Mouse (Mus musculus) liver, embryonic 14.5 days (tissue): ENCODE measurements around the gene Zfp148. TPM values are rescaled to one million over a fixed set of nuclear protein-coding genes. Genes with fewer than 3 reads are reported as not detected.

Experiments
- ATAC-seq: fragments of 200-750 bp; cut with Nextera tagmentation; 2 replicates; pipeline ENCODE4 v1.8.0; 2017; ENCODE audit warnings: moderate number of reproducible peaks, mild to moderate bottlenecking, moderate library complexity; ENCODE audit not compliant: insufficient read depth
- DNase-seq, 3 experiments: peaks; one replicate each; pipeline ENCODE4 v3.0.0-alpha.2; 2012 to 2013; ENCODE audit warnings: low read depth in 3 of 3, low spot score in 3 of 3
- H3K27ac ChIP-seq: fragments of 300-500 bp; sonication (generic); 2 replicates; pipeline ENCODE4 v1.5.1; 2014; ENCODE audit warnings: moderate library complexity, mild to moderate bottlenecking, control low read depth, inconsistent platforms
- H3K27me3 ChIP-seq: fragments of 300-500 bp; sonication (generic); 2 replicates; pipeline ENCODE4 v1.6.1; 2014; ENCODE audit warnings: mild to moderate bottlenecking, low read length, moderate library complexity; ENCODE audit not compliant: control insufficient read depth, insufficient read depth
- H3K36me3 ChIP-seq: fragments of 300-500 bp; sonication (generic); replicated peaks from 2 replicates; pipeline ENCODE4 v1.6.1; 2014; ENCODE audit warnings: low read depth; ENCODE audit not compliant: control insufficient read depth, insufficient read depth
- H3K4me1 ChIP-seq, 2 experiments: fragments of 200-500 bp in 1 of 2; fragments of 300-500 bp in 1 of 2; sonication (generic) in 1 of 2; replicated peaks; 2 replicates each; pipeline ENCODE4 v1.6.1; 2012 to 2014; ENCODE audit warnings: antibody characterized with exemption in 1 of 2, inconsistent platforms in 1 of 2, low read length in 1 of 2; ENCODE audit not compliant: control insufficient read depth in 2 of 2, insufficient read depth in 2 of 2
- H3K4me2 ChIP-seq: fragments of 300-500 bp; sonication (generic); 2 replicates; pipeline ENCODE4 v1.6.1; 2014; ENCODE audit warnings: low read depth, mild to moderate bottlenecking, control low read depth, moderate library complexity
- H3K4me3 ChIP-seq, 2 experiments: fragments of 200-500 bp in 1 of 2; fragments of 300-500 bp in 1 of 2; sonication (generic) in 1 of 2; 2 replicates each; pipeline ENCODE4 v1.5.1; 2012 to 2014; ENCODE audit warnings: low read depth in 2 of 2, low read length in 2 of 2, mild to moderate bottlenecking in 2 of 2, control low read depth in 1 of 2, inconsistent platforms in 1 of 2, moderate library complexity in 1 of 2; ENCODE audit not compliant: insufficient read depth in 1 of 2
- H3K9ac ChIP-seq: fragments of 300-500 bp; sonication (generic); replicated peaks from 2 replicates; pipeline ENCODE4 v1.6.1; 2014; ENCODE audit warnings: mild to moderate bottlenecking, control low read depth, moderate library complexity
- H3K9me3 ChIP-seq: fragments of 300-500 bp; sonication (generic); 2 replicates; pipeline ENCODE4 v1.6.1; 2016; ENCODE audit warnings: low read length, mixed read lengths; ENCODE audit not compliant: control insufficient read depth
- CTCF ChIP-seq: IDR thresholded peaks from 2 replicates; pipeline ENCODE4 v1.5.1; 2016; ENCODE audit warnings: antibody characterized with exemption, low read depth, control low read depth
- EP300 ChIP-seq: IDR thresholded peaks from 2 replicates; pipeline ENCODE4 v1.6.1; 2016; ENCODE audit warnings: antibody characterized with exemption, low read depth
- WGBS: fragments of 180-500 bp; shearing (Covaris S2); extraction: QIAGEN DNeasy Blood & Tissue Kit; methylation state at CpG from one replicate; pipeline ENCODE4 v1.1.7; 2014; ENCODE audit not compliant: insufficient replicate concordance; 5-methylcytosine and 5-hydroxymethylcytosine counted together
- polyA plus RNA-seq, 2 experiments: library from polyadenylated mRNA; depleted of rRNA in 1 of 2; stranded (reverse) in 1 of 2; unstranded in 1 of 2; fragments of >200 nt; fragmentation: Nextera tagmentation in 1 of 2; extraction: Ambion mirVana in 1 of 2; gene quantifications; 2 replicates each; pipeline versions ENCODE4 v1.2.1 to v1.2.3; 2012 to 2014

Gene Zfp148
- polyA plus RNA-seq, 2 experiments: 3.8 to 10.6 TPM

- H3K27ac ChIP-seq: no peak overlapping the region
- peak overlapping the region; percentile 75 for H3K4me2 ChIP-seq
Measured at GRCm38 (mm10) chr16:33400943-33401342, 20.3 kb downstream of the Zfp148 start.

DNA sequence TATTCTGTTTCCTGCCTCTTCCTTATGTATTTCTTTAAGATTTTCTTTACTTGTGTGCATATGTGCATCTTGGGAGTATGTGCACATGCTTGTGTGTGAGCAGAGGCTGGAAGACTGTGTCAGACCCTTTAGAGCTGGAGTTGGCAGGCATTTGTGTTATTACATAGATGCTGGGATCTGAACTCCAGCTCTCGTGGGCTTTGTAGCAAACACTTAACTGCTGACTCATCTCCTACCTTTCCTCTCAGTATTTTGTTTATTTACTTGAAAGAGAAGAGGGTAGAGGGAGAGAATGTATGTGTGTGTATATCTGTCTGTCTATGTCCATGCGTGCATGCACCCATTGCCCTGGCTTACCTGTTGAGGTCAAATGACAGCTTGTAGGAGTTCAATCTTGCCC, 22.6 kb downstream of the Zfp148 start:
- Histone ChIP-seq H3K36me3 (no peaks in the 10 kb centered on the region), H3K27ac (no peak overlapping the region), H3K27me3 (no peaks in the 10 kb centered on the region), H3K4me1 (peaks cover 10 to 13% of the 10 kb centered on the region in 2 experiments; a peak in 3 of 4 replicates), H3K4me2 (no peak overlapping the region), H3K4me3 (no peak overlapping the region), H3K9me3 (no peaks in the 10 kb centered on the region), H3K9ac (no peak overlapping the region)
- TF ChIP-seq EP300 (no peak), CTCF (no peak)
- ATAC-seq (no peak), DNase-seq (no peak)
- WGBS: 57% methylated on average over 2 of the region's 2 CpGs

More at GRCm38 (mm10) chr16:33400943-33401342, 20.3 kb downstream of the Zfp148 start:
- DNase-seq: no peak
- TF ChIP-seq EP300 (no peak), CTCF (no peak)
- Histone ChIP-seq H3K27me3 (no peaks in the 10 kb centered on the region), H3K36me3 (no peaks in the 10 kb centered on the region), H3K4me3 (no peak overlapping the region), H3K4me1 (peaks cover 10 to 15% of the 10 kb centered on the region in 2 experiments; a peak in 3 of 4 replicates), H3K9ac (0 out of 2 replicates have a peak overlapping the region, but pooled peaks have one; percentile 21), H3K9me3 (no peaks in the 10 kb centered on the region)
- WGBS: 28% methylated on average over 4 of the region's 4 CpGs
- peak; percentile 49; the same call in 1 of the 2 replicates for ATAC-seq

GRCm38 (mm10) chr16:33404055-33404454, 23.4 kb downstream of the Zfp148 start:
- no peak overlapping the region for H3K4me2 ChIP-seq
- H3K4me3 ChIP-seq: no peak overlapping the region
- ATAC-seq: no peak
- no peak overlapping the region for H3K9ac ChIP-seq
- H3K36me3 ChIP-seq: no peaks in the 10 kb centered on the region
- H3K4me1 ChIP-seq: peaks cover 10 to 13% of the 10 kb centered on the region in 2 experiments; a peak in 3 of 4 replicates
- no peaks in the 10 kb centered on the region for H3K27me3 ChIP-seq
- TF ChIP-seq CTCF: no peak
- no peak for TF ChIP-seq EP300
- DNase-seq: no peak
- no peak overlapping the region for H3K27ac ChIP-seq
- H3K9me3 ChIP-seq: no peaks in the 10 kb centered on the region
- 67% methylated on average over 3 of the region's 3 CpGs for WGBS

DNA sequence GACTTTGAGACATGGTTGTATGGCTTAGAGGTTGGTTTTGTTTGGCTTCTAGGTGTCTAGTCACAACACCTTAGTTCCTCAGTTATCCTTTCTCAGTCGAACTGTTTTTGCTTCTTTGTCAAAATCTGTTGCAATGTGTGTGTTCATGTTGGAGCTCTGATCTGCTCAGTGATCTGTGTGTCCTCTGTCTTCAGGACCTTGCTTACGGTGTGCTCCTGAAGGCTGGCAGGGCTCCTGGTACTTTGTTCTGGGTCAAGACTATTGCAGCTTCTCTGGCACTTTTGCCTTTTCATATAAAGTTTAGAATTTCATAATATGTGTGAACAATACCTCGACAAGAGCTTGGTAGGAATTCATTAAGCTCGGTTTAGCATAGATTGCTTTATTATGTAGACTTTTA, 24.9 kb downstream of the Zfp148 start:
- no peak for TF ChIP-seq CTCF
- no peak for TF ChIP-seq EP300
- no peak for DNase-seq
- Histone ChIP-seq H3K36me3 (no peaks in the 10 kb centered on the region), H3K9ac (no peak overlapping the region), H3K27me3 (no peaks in the 10 kb centered on the region), H3K27ac (no peak overlapping the region), H3K9me3 (no peaks in the 10 kb centered on the region), H3K4me3 (no peak overlapping the region), H3K4me2 (no peak overlapping the region), H3K4me1 (peaks cover 8 to 15% of the 10 kb centered on the region in 2 experiments)
- 65% methylated on average over 4 of the region's 4 CpGs for whole genome bisulfite sequencing
- ATAC-seq: no peak

GRCm38 (mm10) chr16:33410151-33410550, 29.5 kb downstream of the Zfp148 start:
- Histone ChIP-seq H3K9me3 (no peaks in the 10 kb centered on the region), H3K27ac (no peak overlapping the region), H3K4me3 (no peak overlapping the region), H3K9ac (no peak overlapping the region), H3K27me3 (no peaks in the 10 kb centered on the region), H3K4me2 (no peak overlapping the region), H3K36me3 (no peaks in the 10 kb centered on the region), H3K4me1 (peaks cover 6 to 13% of the 10 kb centered on the region in 2 experiments)
- DNase-seq (no peak), ATAC-seq (no peak)
- WGBS: 45% methylated on average over 2 of the region's 2 CpGs
- no peak for TF ChIP-seq CTCF
- TF ChIP-seq EP300: no peak
